Mouse (Mus musculus) layer of hippocampus, adult 18-20 months (tissue): ENCODE measurements around the gene Fbxo2. TPM values are rescaled to one million over a fixed set of nuclear protein-coding genes. Genes with fewer than 3 reads are reported as not detected.
"Not testable (repeated sequence)": the region's sequence is repeated elsewhere in the genome, so short reads cannot be mapped to it uniquely, and the experiment has no call there.

ENCODE experiments used
- DNase-seq, 2 experiments: peaks; one replicate each; pipeline ENCODE4 v3.0.0; 2022; ENCODE audit warnings: low spot score in 2 of 2
- total RNA-seq, 2 experiments: library from RNA; stranded (reverse); gene quantifications; 2 replicates each; pipeline ENCODE4 v1.2.3; 2021

Gene Fbxo2
- total RNA-seq, 2 experiments from 2014 or later = 118 TPM

DNA sequence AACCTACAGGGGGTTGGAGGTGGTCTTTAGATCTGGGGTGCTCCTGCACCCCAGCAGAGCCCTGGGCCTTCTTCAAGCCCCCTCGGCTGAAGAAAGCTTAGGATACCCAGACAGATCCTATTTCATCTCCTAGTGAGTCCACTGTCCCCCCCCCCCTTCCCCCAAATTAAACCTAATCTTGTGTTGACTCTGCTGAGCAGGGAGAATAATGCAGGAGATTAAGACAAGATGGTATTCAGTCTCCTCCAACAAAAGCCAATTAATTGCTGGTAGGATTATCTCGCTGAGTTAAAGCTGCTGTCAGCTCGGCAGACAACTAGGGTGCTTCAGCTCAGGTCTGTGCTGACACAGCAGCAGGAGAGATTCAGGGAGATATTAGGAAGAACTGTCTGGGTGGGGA is 10.8 kb downstream of the Fbxo2 start:
- DNase-seq = no peak

DNA sequence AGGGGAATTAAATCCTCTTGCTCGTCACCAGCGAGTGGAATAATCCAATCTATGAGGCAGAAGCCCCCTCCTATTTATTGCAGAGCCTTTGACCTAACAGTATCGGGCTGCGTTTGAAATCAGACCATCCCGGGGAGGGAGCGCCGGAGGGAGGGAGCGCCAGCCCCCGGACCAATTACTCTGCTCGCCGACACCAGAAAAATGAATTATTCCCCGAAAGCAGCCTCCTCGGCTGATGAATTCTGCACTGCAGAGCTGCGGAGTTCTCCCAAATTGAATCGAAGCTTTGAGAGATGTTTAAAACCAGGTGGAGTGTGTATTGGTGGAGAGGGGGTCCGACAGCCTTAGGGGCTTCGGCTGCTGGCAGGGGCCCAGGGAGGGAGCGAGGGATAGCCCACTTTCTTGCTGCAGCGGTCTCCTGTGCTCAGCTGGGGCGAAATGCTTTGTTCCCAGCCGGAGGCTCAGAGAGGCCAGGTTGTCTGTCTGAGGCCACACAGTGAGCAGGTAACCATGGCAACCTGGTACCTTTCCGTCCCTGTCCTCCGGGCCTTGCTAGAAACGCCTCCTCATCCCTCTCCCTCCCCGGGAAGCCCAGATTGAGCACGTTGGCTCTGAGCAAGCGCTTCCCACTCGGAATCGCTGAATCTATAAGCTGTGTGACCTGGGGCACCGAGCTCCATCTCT is 13.5 kb downstream of the Fbxo2 start:
- peak in 1 of 2 experiments; percentile 67 for DNase-seq

DNA sequence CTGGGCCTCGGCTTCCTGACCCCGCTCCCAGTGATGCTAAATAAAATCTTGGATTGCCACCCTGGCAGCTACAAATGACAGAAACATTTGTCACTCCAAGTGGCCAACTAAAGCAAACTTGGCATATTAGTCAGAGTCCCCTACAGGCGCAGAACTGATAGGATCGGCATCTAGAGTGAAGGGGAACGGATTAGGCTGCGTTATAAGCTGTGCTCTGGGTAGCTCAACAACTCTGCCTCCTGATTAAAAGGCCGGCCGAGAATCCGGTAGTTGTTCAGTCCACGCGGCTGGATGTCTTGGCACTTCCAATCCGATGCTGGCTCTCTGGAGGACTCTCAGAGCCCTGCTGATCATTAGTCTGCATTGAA is 14.1 kb downstream of the Fbxo2 start:
- no peak for DNase-seq

DNA sequence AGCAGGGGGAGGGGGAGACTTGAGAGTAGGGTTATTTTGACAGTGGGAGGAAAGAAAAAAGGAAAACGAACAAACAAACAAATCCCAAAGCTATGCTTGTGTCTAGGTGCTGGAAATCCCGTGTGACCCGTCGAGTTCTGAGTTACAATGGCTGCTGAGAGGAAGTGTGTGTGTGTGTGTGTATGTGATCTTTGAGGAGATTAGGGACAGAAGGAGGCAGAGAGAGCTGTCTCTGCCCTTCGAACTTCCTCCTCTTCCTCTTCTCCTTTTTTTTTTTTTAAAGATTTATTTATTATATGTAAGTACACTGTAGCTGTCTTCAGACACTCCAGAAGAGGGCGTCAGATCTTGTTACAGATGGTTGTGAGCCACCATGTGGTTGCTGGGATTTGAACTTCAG is 16.2 kb downstream of the Fbxo2 start:
- DNase-seq = not testable (repeated sequence)

DNA sequence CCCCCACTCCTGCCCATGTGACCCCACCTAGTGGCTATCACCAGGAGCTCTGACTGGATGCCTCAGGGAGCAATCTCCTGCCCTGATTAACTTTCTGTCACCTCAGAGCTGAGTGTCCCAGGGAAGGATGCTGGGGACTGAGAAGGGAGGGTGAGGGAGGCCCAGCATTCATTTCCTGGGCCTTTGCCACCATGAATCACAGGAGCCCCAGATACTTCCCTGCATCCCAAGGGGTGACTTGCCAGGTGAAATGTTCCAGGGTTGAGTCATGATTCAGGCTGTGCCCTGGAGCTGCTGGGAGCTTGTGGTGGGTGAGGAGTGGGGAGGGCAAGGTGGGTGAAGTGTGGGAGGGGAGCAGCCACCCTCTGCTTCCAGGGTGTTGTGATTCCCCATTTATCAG is 17.3 kb downstream of the Fbxo2 start:
- DNase-seq = no peak

DNA sequence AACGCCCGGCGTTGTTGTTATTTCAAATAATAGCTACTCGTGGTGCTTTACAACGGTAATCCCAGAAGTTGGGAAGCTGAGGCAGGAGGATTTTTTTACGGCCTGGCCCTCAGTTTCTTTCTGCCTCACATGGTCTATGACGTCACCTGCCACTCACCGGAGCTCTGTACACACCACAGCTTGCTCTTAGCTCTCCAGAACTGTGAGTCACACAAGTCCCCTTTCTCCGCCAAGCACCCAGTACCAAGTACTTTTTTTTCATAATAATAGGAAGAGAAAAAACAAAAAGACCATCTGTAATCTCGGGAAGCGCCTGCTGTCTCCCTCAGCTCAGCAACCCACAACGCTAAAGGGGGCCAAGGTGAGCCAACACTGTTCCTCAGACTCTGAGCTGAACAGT is 21.1 kb downstream of the Fbxo2 start:
- DNase-seq = peak in 1 of 2 experiments; percentile 76

DNA sequence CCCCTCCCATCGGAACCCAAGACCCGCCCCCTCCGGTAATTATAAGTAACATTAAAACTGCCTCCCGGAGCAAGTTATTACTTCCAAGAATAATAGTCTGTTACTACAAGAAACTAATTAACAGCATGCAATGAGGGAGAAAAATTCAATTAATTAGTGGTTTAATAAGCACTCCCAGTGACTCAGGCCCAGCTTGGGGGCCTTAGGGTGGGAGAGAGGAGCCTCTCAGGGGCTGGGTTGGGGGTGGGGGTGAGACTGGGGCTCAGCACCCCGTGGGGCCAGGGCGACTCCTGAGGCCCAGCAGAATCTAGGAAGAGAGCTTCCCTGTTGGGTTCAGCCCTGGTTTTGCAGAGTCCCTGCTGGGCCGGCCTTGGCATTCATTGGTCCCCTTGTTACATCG is 21.9 kb downstream of the Fbxo2 start:
- no peak for DNase-seq

DNA sequence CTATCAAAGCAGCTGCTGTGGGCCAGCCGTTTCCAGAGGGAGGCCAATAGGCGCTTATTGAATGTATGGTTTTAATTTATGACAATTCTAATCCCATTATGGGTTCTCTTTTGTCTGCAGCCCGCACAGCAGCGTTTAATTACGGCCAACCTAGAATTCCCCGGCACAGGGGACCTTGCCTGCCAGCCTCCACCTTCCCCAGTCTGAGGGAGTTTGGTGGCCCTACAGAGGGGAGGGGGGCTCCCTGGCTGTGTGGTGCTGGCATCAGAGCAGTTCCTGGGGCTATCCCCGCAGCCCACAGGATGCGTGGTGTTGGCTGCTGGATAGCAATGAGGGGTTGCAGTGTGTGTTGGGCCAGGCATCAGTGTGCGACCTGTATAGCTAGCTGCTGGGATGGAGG is 24.1 kb downstream of the Fbxo2 start:
- DNase-seq = no peak

DNA sequence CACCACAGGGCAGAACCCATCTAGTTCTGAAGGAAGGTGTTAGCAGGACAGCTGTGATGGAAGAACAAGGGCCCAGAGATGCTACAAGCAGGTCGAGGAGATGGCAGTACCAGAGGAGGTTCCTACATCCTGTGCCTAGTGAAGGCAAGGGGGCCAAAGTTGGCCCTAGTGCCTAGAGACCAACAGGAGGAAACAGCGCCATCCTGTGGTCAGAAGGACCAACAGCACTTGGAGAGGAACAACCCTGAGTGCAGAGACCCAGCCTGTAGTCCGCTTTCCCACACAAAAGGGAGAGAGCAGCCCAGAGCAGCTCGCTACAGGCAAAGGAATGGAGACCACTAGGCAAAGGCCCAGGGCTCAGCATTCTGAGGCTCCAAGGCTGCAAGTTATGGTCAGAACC is 25.4 kb downstream of the Fbxo2 start:
- DNase-seq = no peak

DNA sequence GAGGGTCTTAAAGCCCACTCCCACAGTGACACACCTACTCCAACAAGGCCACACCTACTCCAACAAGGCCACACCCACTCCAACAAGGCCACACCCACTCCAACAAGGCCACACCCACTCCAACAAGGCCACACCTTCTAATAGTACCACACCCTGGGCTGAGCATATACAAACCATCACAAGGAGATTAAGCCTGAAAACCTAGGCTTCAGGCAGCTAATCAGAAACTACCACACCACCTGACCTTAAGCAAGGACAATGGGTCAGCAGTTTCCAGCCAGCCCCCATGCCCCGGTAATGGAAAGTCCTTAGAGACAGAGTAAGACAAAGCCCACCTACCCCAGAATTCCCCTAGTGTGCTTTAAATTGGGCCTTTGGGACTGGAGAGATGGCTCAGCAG is 28.3 kb downstream of the Fbxo2 start:
- not testable (repeated sequence) for DNase-seq

DNA sequence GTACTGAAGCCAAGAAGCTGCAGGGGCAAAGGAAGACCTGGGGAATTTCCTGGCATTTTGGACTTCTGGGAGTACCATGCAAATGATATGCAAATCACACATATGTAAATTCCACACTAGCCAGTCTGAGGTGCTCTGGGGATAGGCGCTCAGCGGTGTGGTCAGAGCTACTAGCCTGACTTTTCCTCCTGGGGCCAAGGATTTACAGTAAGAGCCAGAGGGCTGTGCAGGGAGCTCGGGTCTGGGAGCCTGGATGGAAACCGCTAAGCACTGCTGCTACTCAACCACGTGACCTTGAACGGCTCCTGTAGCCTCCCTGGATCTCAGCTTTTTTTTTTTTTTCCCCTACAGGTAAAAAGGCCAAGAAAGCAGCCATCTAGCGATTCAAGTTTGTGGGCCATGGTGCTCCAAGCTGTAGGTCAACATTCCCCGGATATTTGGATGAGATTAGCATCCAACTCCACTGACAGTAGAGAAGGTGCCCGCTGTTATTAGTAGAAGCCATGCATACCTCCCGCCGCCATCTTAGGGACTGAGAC is 32.4 kb downstream of the Fbxo2 start:
- DNase-seq = no peak

DNA sequence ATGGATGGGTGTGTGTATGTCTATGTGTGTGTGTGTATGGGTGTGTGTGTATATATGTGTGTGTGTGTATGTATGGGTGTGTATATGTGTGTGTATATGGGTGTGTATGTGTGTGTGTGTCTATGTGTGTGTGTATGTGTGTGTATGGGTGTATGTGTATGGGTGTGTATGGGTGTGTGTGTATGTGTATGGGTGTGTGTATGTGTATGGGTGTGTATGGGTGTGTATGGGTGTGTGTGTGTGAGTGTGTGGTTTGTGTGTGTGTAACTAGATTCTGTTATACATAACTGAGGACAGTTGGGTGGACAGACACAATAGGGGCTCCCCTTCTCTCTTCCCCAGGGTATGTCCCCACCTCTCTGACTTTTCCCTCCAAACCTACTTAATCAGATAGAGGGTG is 34.0 kb downstream of the Fbxo2 start:
- no peak for DNase-seq

DNA sequence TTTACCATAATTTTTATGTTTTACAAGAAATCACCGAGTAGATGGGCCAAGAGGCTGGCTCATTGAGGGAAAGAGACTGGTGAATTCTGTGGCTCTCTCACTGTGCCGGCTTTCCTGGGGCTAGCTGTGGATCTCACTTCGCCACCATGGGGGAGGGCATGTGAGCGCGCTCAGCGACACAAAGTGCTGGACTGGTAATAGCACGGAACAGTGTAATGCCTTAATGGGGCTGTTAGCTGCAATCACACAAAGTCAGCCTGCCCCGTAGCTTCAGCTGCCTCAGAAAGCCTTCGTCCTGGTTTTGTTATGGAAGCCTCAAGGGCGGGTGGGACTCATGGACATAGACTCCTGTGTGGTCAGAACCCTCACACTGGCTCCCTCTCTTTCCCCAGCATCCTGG is 38.3 kb downstream of the Fbxo2 start:
- DNase-seq = no peak

DNA sequence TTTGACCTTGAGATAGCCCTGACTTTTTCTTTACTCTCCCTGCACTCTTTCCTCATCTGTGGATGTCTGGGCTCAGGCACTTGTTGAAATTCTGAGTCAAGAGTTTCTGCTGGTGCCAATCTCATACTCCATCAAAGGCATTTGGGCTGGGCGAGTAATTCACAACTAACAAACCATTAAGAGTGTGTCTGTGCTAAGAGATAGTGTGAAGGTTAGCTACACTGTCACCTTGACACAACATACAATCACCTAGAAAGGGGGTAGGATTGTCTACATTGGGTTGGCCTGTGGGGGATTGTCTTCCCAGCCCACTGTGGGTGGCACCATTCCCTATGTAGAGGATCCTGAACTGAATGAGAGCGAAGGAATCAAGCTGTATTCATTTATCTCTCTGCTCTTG is 43.1 kb downstream of the Fbxo2 start:
- no peak for DNase-seq

DNA sequence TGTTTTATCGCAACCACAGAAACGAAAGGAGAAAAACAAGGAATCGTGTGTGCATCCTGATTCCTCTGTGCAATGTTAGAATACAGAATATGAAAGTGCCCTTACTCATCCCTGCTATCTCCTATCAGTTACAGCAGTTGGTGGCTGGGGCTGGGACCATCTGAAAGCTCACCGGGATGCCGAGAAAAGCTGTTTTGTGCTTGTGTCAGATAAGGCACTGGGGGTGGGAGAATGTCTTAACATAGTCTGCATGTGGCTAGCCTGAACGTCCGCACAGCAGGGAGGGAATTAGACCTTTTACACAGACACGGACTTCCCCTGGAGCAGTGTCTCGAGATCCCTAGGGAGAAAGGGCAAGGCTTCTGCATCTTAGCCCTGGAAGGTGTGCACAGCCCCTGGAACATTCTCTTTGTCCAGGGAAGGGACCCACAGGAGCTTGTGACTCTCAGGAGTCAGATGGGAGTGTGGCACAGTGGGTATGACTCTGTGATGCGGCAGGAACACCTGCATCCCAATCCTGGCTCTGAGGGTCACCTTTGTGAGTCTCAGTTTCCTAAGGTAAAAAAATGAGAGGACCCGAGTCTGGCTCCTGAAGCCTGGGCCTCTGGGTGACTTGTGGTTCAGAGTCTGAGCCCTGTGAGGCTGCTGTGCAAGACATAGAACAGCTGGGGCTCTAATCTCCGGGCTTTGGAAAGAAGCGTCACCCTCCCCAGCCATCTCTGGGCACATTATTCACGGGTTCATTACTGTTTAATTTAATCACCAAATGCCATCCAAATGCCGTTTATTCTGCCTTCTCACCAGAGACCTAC is 43.8 kb downstream of the Fbxo2 start:
- DNase-seq = no peak

DNA sequence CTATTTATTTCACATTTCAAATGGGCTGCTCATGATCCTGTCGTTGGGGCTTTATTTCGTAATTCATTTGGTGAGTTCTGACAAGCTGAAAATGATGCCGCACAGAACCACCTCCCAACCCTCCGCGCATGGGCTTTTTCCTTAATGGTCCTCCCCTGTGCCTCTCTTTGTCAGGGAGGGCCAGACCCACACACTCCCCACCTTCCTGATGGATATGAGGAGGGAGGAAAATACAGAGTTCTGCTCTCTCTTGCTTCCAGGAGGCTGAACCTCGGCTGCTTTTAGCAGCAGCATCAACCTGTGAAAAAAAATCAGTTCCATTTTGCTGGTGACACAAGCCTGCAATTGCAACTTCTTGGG is 44.4 kb downstream of the Fbxo2 start:
- DNase-seq = no peak

DNA sequence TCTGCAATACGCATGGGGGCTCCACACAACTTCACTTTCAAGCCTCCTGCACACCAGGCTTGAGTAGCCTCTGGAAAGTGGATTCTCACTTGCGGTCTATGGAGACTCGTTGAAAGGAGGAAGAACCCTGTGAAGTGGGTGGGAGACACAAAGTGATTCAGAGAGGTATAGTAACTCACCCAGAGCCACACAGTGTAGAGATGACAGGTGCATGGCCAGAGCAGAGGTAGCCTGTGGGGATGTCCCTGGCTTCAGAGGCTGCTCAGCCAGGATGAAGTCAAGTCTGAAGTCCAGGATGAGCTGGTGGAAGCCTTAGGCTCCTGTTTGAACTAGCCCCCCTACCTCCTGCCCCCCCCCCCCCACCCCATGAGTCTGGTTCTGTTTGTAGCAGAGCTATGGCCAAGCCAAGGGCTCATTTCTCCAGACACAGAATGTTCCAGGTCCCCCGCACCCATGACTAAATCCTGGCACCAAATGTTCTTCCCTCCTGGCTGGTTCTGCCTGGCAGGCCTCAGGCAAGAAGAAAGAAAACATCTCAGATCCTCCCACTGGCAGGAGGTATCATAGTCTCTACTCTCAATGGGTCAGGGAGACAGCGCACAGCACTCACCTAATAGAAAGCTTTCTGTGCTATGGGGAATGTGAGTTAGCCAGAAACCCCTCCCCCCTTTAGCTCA is 54.2 kb downstream of the Fbxo2 start:
- DNase-seq = peak; percentile 71 to 85

DNA sequence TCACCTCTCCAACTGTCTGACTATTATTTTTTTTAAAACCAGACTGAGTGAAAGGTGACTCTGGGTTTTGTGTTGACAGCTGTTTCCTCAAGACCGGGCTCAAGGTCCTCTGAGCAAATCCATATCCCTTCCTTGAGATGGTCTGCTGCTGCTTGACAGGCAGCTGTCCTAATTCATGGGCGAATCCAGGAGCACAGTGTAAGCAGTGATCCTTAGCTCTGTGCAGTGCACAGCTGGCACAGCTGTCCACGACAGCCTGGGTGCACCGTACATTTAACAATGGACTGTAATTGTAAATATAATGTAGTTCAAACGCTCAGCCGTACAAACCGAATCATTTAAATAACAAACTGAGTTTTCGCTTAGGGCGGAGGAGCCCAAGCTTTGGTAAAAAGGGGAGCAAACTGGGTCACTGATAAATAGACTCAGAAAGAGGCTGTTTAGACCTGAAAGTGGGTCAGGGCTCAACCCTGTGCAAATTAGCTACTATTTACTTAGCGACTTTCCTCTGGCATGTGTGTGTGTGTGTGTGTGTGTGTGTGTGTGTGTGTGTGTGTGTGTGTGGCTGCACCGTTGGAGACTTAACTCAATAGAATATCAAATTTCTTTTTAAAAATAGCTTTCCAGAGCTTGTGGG is 55.0 kb downstream of the Fbxo2 start:
- DNase-seq = peak in 1 of 2 experiments; percentile 21
